Mouse (Mus musculus) heart, adult 8-10 months (tissue): ENCODE data around the gene Lrp4. TPM values are rescaled to one million over a fixed set of nuclear protein-coding genes. Genes with fewer than 3 reads are reported as not detected.

ENCODE experiments used
- DNase-seq: peaks from one replicate; pipeline ENCODE4 v3.0.0; 2022; ENCODE audit warnings: low spot score
- total RNA-seq, 4 experiments: library from RNA; stranded (reverse); gene quantifications; 2 replicates each; pipeline ENCODE4 v1.2.4; 2022

Gene Lrp4
- total RNA-seq, 4 experiments from 2014 or later = 8.9 to 13.3 (median 11.3) TPM

GRCm38 (mm10) chr2:91453231-91454075, 3.9 kb upstream of the Lrp4 start:
- DNase-seq = no peak

DNA sequence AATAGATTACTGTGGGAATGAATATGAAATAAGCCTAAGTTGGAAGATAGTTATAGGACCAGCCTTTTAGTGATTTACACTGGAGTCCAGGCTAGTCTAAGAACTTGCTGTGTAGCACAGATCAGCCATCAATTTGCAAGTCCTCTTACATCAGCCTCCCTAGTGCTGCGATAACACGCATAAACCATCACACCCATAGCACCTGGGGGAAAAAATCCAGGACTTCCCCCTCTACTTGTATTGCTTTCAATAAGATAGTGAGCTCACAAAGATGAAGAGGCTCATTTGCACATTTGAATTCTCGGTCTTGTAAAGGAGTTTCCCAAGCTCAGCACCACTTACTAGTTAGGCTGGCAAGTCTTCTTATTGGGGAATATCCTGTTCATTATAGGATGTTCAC, 2.9 kb upstream of the Lrp4 start:
- no peak for DNase-seq

- DNase-seq = peak; percentile 45
Measured at GRCm38 (mm10) chr2:91455826-91456225, 1.5 kb upstream of the Lrp4 start.

GRCm38 (mm10) chr2:91456491-91457100, 715 bp upstream of the Lrp4 start:
- DNase-seq = no peak

DNA sequence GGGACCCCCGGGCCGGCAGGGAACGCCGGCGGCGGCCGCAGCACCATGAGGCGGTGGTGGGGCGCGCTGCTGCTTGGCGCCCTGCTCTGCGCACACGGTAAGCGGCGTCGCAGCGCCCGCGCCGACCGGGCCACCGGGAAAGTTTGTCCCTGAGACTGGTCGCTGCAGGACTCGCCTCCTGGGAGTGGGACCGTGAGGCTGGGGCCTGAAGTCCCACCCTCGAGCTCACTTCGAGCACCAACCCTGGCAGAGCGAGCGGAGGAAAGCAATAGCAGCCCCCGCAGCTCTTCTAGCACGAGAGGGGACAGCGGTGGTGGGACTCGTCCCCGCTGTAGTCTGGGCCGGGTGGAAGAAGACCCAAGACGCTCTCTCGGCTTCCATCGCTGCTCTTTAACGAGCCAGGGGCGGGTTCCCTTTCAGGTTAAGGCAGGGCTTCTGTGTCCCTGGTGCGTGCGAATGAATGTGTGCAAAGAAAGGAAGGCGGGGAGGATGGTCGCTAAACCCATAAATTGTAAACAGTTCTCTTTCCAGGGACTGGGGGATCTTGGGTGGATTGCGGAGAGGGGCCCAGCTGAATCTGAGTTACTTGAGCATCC, 443 bp downstream of the Lrp4 start:
- no peak for DNase-seq

DNA sequence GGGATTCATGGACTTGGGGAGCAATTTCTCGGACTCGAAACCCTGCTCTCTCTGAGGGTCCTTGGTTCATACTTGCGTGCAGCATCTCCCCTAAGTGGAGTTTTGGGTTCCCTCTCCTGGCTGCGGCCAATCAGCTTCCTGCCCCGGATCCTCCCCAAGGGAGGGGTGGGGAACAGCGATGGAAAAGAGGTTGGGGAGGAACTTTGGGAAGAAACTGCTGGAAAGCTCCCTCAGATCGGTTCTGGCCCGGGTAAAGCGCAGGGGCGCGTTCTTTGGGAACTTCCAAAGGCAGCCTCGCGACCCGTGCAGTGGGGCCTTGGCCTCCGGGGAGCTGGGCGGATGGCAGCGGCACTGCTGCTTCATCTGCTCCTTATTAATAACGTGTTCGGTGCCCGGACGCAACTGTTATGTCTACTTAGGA, 951 bp downstream of the Lrp4 start:
- DNase-seq = peak; percentile 52

DNA sequence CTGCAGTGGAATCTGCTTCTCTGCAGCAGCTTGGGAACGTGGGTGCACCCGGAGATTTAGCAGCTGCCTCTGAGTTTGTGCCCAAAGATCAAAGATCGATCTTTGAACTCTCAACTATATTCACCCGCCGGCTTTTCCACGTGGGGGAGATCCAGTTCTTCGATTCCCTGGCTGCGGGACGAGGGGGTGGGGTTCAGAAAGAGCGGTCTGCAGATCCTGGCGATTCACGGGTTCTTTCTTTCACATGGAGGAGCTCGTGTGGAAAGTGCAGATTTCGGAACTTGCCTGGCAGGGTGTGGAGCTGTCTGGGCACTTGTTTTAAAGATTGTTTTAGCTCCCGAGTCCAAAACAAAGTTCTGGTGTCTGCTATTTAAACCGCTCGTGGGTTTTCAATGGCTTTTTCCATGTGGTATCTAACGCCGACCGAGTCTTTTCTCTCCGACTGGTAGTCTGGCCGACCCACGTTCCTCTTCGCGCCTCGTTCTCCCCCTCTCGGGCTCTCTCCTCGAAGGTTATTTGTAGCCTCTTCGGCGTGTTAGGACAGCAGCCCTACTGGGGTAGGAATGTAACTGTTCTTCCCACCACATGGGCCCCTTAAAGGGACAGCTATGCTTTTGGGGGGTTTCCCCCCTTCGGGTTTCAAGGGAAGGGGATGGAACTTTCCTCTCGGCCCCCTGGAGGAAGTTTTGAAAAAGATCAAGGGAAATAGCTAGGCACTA, 1.5 kb downstream of the Lrp4 start:
- DNase-seq = no peak

GRCm38 (mm10) chr2:91460076-91460475, 2.8 kb downstream of the Lrp4 start:
- DNase-seq = no peak

- DNase-seq = no peak
Measured at GRCm38 (mm10) chr2:91460771-91461170, 3.5 kb downstream of the Lrp4 start.

DNA sequence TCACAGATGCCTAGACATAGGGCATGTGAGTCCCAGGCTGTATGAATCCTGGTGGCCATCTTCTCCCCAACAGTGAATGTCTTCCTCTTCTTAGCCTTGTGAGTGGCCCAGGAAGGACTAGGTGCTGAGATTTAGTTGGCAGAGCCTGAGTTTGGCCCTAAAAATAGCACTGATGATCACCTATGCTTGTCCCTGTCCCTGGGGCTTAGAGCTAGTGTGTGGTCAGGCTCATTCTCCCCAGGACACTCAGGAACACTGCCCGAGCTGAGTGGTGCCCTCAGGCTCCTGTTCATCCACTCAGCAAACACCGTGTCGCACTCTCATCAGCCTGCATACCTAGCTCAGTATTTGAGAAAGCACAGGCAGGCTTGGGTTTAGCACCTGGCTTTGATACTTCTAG, 4.0 kb downstream of the Lrp4 start:
- peak; percentile 38 for DNase-seq

DNA sequence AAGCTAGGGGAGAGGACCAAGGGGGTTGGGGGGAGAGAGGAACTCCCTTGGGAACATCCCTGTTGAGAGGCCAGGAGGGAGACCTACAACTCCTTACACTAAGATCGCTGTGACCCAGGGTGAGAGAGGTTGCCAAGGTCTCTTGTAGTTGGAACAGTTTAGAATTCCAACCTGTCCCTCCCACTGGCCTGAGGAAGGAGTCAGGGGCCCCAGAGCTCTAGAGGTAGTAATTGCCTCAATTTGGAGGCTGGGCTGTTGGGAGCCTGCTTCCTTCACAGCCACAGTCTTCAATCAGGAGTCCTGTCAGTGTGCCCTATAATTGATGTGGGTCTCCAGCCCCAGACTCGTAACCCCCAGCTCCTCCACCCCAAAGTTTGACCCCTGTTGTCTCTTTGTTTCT, 4.9 kb downstream of the Lrp4 start:
- no peak for DNase-seq

- no peak for DNase-seq
Measured at GRCm38 (mm10) chr2:91462681-91463080, 5.4 kb downstream of the Lrp4 start.

GRCm38 (mm10) chr2:91465934-91466333, 8.6 kb downstream of the Lrp4 start:
- no peak for DNase-seq

DNA sequence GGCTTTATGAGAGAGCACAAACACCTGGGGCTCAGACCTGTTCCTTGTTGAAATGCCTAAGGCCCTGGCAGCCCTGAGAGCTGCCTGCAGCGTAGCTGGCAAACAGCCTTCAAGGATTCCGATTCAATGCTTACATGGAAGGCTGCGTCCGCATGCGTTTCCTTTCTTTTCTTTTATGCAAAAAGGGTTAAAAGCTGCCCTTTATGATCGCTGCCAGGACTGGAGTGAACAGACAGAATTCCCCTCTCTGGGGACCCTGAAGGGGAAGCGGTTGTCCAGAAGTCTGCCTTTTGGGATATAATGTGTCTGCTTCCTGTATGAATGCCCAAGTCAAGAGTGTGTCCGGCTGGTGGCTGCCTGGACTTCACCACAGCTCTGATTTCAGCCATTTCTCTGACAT, 10.3 kb downstream of the Lrp4 start:
- no peak for DNase-seq

GRCm38 (mm10) chr2:91470055-91470647, 12.8 kb downstream of the Lrp4 start:
- DNase-seq = no peak

GRCm38 (mm10) chr2:91474358-91474757, 17.0 kb downstream of the Lrp4 start:
- DNase-seq = no peak

- DNase-seq = no peak
Measured at GRCm38 (mm10) chr2:91475791-91476190, 18.5 kb downstream of the Lrp4 start.

- DNase-seq = peak; percentile 53
Measured at GRCm38 (mm10) chr2:91476251-91476661, 18.9 kb downstream of the Lrp4 start.

- no peak for DNase-seq
Measured at GRCm38 (mm10) chr2:91476841-91477240, 19.5 kb downstream of the Lrp4 start.

DNA sequence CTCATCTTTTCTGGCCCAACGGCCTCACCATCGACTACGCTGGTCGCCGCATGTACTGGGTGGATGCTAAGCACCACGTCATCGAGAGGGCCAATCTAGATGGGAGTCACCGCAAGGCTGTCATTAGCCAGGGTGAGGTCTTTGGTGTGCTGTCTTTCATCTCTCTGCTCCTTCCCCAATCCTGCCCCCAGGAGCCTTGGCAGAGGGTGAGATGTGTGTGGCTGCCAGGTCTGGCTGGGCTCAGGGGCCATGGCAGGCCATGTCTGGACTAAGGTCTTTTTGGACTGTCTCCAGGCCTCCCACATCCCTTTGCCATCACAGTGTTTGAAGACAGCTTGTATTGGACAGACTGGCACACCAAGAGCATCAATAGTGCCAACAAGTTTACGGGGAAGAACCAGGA, 23.1 kb downstream of the Lrp4 start:
- DNase-seq = no peak

DNA sequence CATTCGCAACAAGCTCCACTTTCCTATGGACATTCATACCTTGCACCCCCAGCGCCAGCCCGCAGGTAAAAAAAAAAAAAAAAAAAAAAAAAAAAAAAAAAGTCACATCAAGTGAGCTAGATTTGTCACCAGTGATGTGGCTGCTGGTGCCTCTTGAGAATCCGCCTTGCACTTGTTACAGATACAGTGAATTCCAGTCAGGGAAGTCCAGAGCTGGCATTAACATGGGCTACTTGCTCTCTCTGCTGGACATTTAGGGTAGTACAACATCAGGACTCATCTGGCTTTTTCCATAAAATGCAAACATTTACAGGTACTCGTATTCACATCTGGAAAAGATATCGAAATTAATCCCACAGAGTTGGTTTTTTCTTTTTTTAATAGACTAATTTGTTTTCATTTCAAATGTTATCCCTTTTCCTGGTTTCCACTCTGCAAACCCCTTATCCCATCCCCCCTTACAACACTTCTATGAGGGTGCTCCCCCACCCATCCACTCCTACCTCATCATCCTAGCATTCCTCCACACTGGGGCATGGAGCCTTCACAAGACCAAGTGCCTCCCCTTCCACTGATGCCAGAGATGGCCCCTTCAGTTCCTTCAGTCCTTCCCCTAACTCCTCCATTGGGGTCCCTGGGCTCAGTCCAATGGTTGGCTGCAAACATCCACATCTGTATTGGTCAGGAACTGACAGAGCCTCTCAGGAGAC, 23.6 kb downstream of the Lrp4 start:
- DNase-seq = peak; percentile 78
